Mouse (Mus musculus) mature B cell (primary cell): ENCODE measurements around the gene Efcab10.

Source experiments
- in situ Hi-C: fragments of 300-500 bp; cut with MboI; formaldehyde crosslinking; loops from 2 replicates; pipeline ENCODE4 v1.14.3; 2019

The Efcab10 gene

GRCm38 (mm10) chr12:33427293-33427692 is 32.6 kb downstream of the Efcab10 start:
- in situ Hi-C loops, result no loop called here

- in situ Hi-C loops, result no loop called here
Observed at GRCm38 (mm10) chr12:33427726-33428125, 33.1 kb downstream of the Efcab10 start.

GRCm38 (mm10) chr12:33429387-33430160 is 34.9 kb downstream of the Efcab10 start, which contains the start of gene Twistnb:
Twistnb (plus strand) TSS chr12:33429635.
- in situ Hi-C loops, result no loop called here

GRCm38 (mm10) chr12:33433812-33434211 is 39.2 kb downstream of the Efcab10 start:
- in situ Hi-C loops, result no loop called here

DNA sequence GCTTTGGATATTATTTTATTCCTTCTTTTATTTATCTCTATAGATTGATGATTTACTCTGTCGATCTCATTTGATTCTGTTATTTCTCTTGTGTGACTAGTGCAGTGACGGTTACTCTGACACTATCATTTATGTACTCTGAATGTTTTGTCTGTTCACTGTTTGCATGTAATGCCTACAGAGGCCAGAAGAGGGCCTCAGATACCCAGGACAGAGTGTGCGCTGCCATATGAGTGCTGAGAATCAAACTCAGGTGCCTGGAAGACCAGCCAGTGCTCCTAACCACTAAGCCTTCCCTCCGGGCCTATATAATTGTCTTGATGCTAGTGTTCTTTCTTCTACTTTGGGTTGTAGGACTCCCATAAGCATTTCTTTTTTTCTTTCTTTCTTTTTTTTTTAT is 40.1 kb downstream of the Efcab10 start:
- in situ Hi-C loops, result no loop called here
